Mouse (Mus musculus): ENCODE results near the gene Tspan15.

DNA sequence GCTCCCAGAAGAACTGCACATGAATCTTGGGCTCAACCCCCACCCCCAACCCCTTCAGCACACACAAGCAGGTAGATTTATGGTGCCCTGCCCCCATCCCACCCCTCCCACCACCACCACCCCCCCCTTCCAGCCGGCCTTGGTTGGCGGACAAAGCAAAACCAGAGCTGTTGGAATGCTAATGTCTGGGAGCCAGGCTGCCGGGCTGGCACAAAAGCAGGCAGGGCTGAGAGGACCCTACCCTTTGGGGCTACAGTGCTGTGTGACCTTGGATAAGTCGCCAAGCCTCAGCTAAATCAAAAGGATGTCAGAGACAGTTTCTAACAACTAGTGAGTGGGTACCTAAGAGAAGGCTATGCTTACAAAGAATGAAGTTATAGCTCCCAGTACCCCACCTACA lies 93.9 kb downstream of the Tspan15 start:
- no peak for TF ChIP-seq CTCF (IDR thresholded peaks at IDR 0.05; ENCODE audit: low read depth, low read length)
- TF ChIP-seq POLR2A (IDR thresholded peaks at IDR 0.05; ENCODE audit: extremely low read depth, insufficient read depth, low read length), result no peak
